Mouse (Mus musculus) G1E (cell line): Measurements from ENCODE around the gene Grid2. TPM values are rescaled to one million over a fixed set of nuclear protein-coding genes. Genes with fewer than 3 reads are reported as not detected.

Source experiments
- ATAC-seq: 2 replicates; pipeline ENCODE4 v1.8.0; 2016; ENCODE audit warnings: mild to moderate bottlenecking; ENCODE audit not compliant: insufficient number of reproducible peaks, poor library complexity, low FRiP score, severe bottlenecking; ENCODE audit errors: extremely low read depth
- DNase-seq: peaks from one replicate; pipeline ENCODE4 v3.0.0; 2012; ENCODE audit warnings: low spot score
- H3K27me3 ChIP-seq: 2 replicates; pipeline ENCODE4 v1.6.1; 2012; ENCODE audit warnings: mild to moderate bottlenecking, low read length, inconsistent platforms; ENCODE audit not compliant: insufficient read depth
- H3K36me3 ChIP-seq: replicated peaks from 2 replicates; pipeline ENCODE3; 2012; ENCODE audit warnings: mild to moderate bottlenecking, inconsistent platforms
- H3K4me1 ChIP-seq: 2 replicates; pipeline ENCODE4 v1.6.1; 2012; ENCODE audit warnings: low read depth, low read length, inconsistent platforms, mixed read lengths; ENCODE audit not compliant: insufficient read depth
- H3K4me3 ChIP-seq: 2 replicates; pipeline ENCODE4 v1.5.1; 2012; ENCODE audit warnings: low read depth, mild to moderate bottlenecking, inconsistent platforms, low read length, moderate library complexity, mixed read lengths
- H3K9me3 ChIP-seq: replicated peaks from 2 replicates; pipeline ENCODE4 v1.6.1; 2012; ENCODE audit warnings: inconsistent platforms
- CTCF ChIP-seq: IDR thresholded peaks from 2 replicates; pipeline ENCODE4 v1.5.1; 2012; ENCODE audit warnings: low read depth, low read length, inconsistent platforms, mixed read lengths
- GATA1 ChIP-seq: IDR thresholded peaks from 2 replicates; pipeline ENCODE4 v1.6.1; 2012; ENCODE audit warnings: borderline replicate concordance, low read length, inconsistent platforms, mixed read lengths
- GATA2 ChIP-seq: IDR thresholded peaks from 2 replicates; pipeline ENCODE4 v1.6.1; 2012; ENCODE audit warnings: low read depth, low read length, inconsistent platforms, borderline replicate concordance
- POLR2AphosphoS5 ChIP-seq: IDR thresholded peaks from 2 replicates; pipeline ENCODE4 v1.6.1; 2012; ENCODE audit warnings: low read depth, low read length, inconsistent platforms; ENCODE audit not compliant: insufficient replicate concordance
- TAL1 ChIP-seq: conservative IDR thresholded peaks from 2 replicates; pipeline ENCODE4 v1.6.1; 2012; ENCODE audit warnings: low read depth, low read length, inconsistent platforms, mixed read lengths
- polyA plus RNA-seq: library from polyadenylated mRNA; stranded (reverse); fragments of >175 nt; gene quantifications from 2 replicates; pipeline ENCODE4 v1.2.3, GENCODE M21; 2012
- total RNA-seq, 2 experiments: library from RNA; stranded (forward) in 1 of 2; stranded (reverse) in 1 of 2; fragments of 200-1000 nt in 1 of 2; fragments of >200 nt in 1 of 2; fragmentation: Nextera tagmentation in 1 of 2; gene quantifications; 2 replicates each; pipeline ENCODE4 v1.2.3; 2014 to 2017

Grid2 gene
- total and polyA plus RNA-seq, 3 experiments: 0.01 to 0.38 TPM; not detected in 1

GRCm38 (mm10) chr6:63894714-63895113 is 639.0 kb downstream of the Grid2 start:
- H3K4me3 ChIP-seq: no peak overlapping the region
- H3K36me3 ChIP-seq: no peaks in the 10 kb centered on the region
- H3K27me3 ChIP-seq: no peaks in the 10 kb centered on the region
- no peaks in the 10 kb centered on the region for H3K4me1 ChIP-seq
- ATAC-seq (no peak), DNase-seq (no peak)
- TF ChIP-seq GATA1: no peak
- TF ChIP-seq TAL1: no peak
- no peak for TF ChIP-seq POLR2AphosphoS5
- no peak for TF ChIP-seq CTCF
- TF ChIP-seq GATA2: no peak
- no peaks in the 10 kb centered on the region for H3K9me3 ChIP-seq

- ATAC-seq: no peak
- no peaks in the 10 kb centered on the region for H3K36me3 ChIP-seq
- H3K4me1 ChIP-seq: no peaks in the 10 kb centered on the region
- TF ChIP-seq CTCF (no peak), GATA2 (no peak), POLR2AphosphoS5 (no peak), TAL1 (no peak), GATA1 (no peak)
- H3K27me3 ChIP-seq: no peaks in the 10 kb centered on the region
- H3K4me3 ChIP-seq: no peak overlapping the region
- no peaks in the 10 kb centered on the region for H3K9me3 ChIP-seq
- no peak for DNase-seq
Observed at GRCm38 (mm10) chr6:63898171-63898570, 642.5 kb downstream of the Grid2 start.

GRCm38 (mm10) chr6:63917035-63917570 is 661.4 kb downstream of the Grid2 start:
- TF ChIP-seq POLR2AphosphoS5: no peak
- no peak for TF ChIP-seq GATA2
- no peak for TF ChIP-seq TAL1
- no peak for TF ChIP-seq CTCF
- TF ChIP-seq GATA1: no peak
- H3K4me1 ChIP-seq: no peaks in the 10 kb centered on the region
- H3K27me3 ChIP-seq: no peaks in the 10 kb centered on the region
- no peak overlapping the region for H3K4me3 ChIP-seq
- H3K36me3 ChIP-seq: no peaks in the 10 kb centered on the region
- DNase-seq (no peak), ATAC-seq (no peak)
- H3K9me3 ChIP-seq: no peaks in the 10 kb centered on the region

GRCm38 (mm10) chr6:63921951-63922350 is 666.3 kb downstream of the Grid2 start:
- DNase-seq: no peak
- no peak for ATAC-seq
- no peak overlapping the region for H3K4me3 ChIP-seq
- TF ChIP-seq POLR2AphosphoS5 (no peak), GATA2 (no peak), GATA1 (no peak), TAL1 (no peak), CTCF (no peak)
- H3K9me3 ChIP-seq: no peaks in the 10 kb centered on the region
- no peaks in the 10 kb centered on the region for H3K4me1 ChIP-seq
- H3K27me3 ChIP-seq: no peaks in the 10 kb centered on the region
- H3K36me3 ChIP-seq: no peaks in the 10 kb centered on the region

GRCm38 (mm10) chr6:63931201-63931600 is 675.5 kb downstream of the Grid2 start:
- no peak for TF ChIP-seq POLR2AphosphoS5
- TF ChIP-seq GATA2: no peak
- TF ChIP-seq CTCF: no peak
- TF ChIP-seq TAL1: no peak
- TF ChIP-seq GATA1: no peak
- ATAC-seq (no peak), DNase-seq (no peak)
- H3K4me1 ChIP-seq: no peaks in the 10 kb centered on the region
- H3K9me3 ChIP-seq: no peaks in the 10 kb centered on the region
- H3K27me3 ChIP-seq: no peaks in the 10 kb centered on the region
- no peak overlapping the region for H3K4me3 ChIP-seq
- H3K36me3 ChIP-seq: no peaks in the 10 kb centered on the region

- H3K9me3 ChIP-seq: no peaks in the 10 kb centered on the region
- no peaks in the 10 kb centered on the region for H3K27me3 ChIP-seq
- no peaks in the 10 kb centered on the region for H3K4me1 ChIP-seq
- H3K36me3 ChIP-seq: no peaks in the 10 kb centered on the region
- ATAC-seq (no peak), DNase-seq (no peak)
- TF ChIP-seq GATA1 (no peak), GATA2 (no peak), TAL1 (no peak), POLR2AphosphoS5 (no peak), CTCF (no peak)
- H3K4me3 ChIP-seq: no peak overlapping the region
Observed at GRCm38 (mm10) chr6:63946721-63947120, 691.0 kb downstream of the Grid2 start.
